Mouse (Mus musculus) ES-E14 (cell line): Measurements from ENCODE around the gene Ppm1d. TPM values are rescaled to one million over a fixed set of nuclear protein-coding genes. Genes with fewer than 3 reads are reported as not detected.
A peak's percentile ranks its signal among the peaks of the same experiment; 100 is the strongest.

Experiments used
- DNase-seq: peaks from one replicate; pipeline ENCODE4 v3.0.0-alpha.2; 2013; ENCODE audit warnings: low read depth, low spot score
- H3K27ac ChIP-seq: 2 replicates; pipeline ENCODE4 v1.5.1; 2012; ENCODE audit warnings: low read depth, mild to moderate bottlenecking, low read length, moderate library complexity, mixed read lengths; ENCODE audit not compliant: poor library complexity, insufficient read depth, severe bottlenecking
- H3K36me3 ChIP-seq: 2 replicates; pipeline ENCODE4 v1.6.1; 2012; ENCODE audit warnings: mild to moderate bottlenecking, low read length, moderate library complexity, mixed read lengths; ENCODE audit not compliant: control insufficient read depth, poor library complexity, insufficient read depth, severe bottlenecking
- H3K4me1 ChIP-seq, 2 experiments: fragments of 150-350 bp in 1 of 2; sonication (generic) in 1 of 2; 2 replicates each; pipeline ENCODE4 v1.6.1; 2012; ENCODE audit warnings: low read length in 2 of 2, mild to moderate bottlenecking in 1 of 2, mixed read lengths in 1 of 2; ENCODE audit not compliant: control insufficient read depth in 2 of 2, insufficient read depth in 2 of 2, poor library complexity in 1 of 2
- H3K4me3 ChIP-seq, 2 experiments: fragments of 150-350 bp in 1 of 2; sonication (generic) in 1 of 2; 2 replicates each; pipeline ENCODE4 v1.5.1; 2012; ENCODE audit warnings: low read length in 2 of 2, low read depth in 1 of 2, mild to moderate bottlenecking in 1 of 2, mixed read lengths in 1 of 2; ENCODE audit not compliant: insufficient read depth in 1 of 2, poor library complexity in 1 of 2, severe bottlenecking in 1 of 2
- H3K9ac ChIP-seq: 2 replicates; pipeline ENCODE4 v1.6.1; 2012; ENCODE audit warnings: low read depth, mild to moderate bottlenecking, low read length, mixed read lengths; ENCODE audit not compliant: poor library complexity, insufficient read depth, severe bottlenecking
- H3K9me3 ChIP-seq: fragments of 150-350 bp; sonication (generic); 2 replicates; pipeline ENCODE4 v1.6.1; 2012; ENCODE audit warnings: low read depth, mild to moderate bottlenecking, low read length; ENCODE audit not compliant: control insufficient read depth, insufficient read depth
- CHD2 ChIP-seq: IDR thresholded peaks from 2 replicates; pipeline ENCODE4 v1.6.1; 2014; ENCODE audit warnings: mild to moderate bottlenecking, low read depth, low read length, inconsistent platforms
- HCFC1 ChIP-seq: IDR thresholded peaks from 2 replicates; pipeline ENCODE4 v1.6.1; 2012; ENCODE audit warnings: low read length, inconsistent platforms, borderline replicate concordance; ENCODE audit not compliant: insufficient read depth
- MAFK ChIP-seq: IDR thresholded peaks from 2 replicates; pipeline ENCODE4 v1.6.1; 2014; ENCODE audit warnings: mild to moderate bottlenecking, low read depth, low read length, inconsistent platforms; ENCODE audit not compliant: insufficient read depth
- ZC3H11A ChIP-seq: IDR thresholded peaks from 2 replicates; pipeline ENCODE4 v1.6.1; 2012; ENCODE audit warnings: low read depth, mild to moderate bottlenecking, inconsistent platforms, low read length, borderline replicate concordance
- ZNF384 ChIP-seq: IDR thresholded peaks from 2 replicates; pipeline ENCODE4 v1.6.1; 2012; ENCODE audit warnings: low read depth, low read length, inconsistent platforms
- in situ Hi-C, 2 experiments: fragments of 600-800 bp; cut with MboI; formaldehyde crosslinking; loops; one replicate each; pipeline ENCODE4 v1.15.1; 2025; ENCODE audit warnings: low sequenced_read_pairs in 2 of 2, inconsistent platforms in 1 of 2; ENCODE audit not compliant: unreplicated experiment in 2 of 2
- total RNA-seq: library from RNA; depleted of rRNA; stranded (reverse); fragments of 300-350 nt; gene quantifications from 2 replicates; pipeline ENCODE4 v1.2.3, GENCODE M21; 2012

Gene Ppm1d
- total RNA-seq, 1 experiment, result 18.2 TPM

DNA sequence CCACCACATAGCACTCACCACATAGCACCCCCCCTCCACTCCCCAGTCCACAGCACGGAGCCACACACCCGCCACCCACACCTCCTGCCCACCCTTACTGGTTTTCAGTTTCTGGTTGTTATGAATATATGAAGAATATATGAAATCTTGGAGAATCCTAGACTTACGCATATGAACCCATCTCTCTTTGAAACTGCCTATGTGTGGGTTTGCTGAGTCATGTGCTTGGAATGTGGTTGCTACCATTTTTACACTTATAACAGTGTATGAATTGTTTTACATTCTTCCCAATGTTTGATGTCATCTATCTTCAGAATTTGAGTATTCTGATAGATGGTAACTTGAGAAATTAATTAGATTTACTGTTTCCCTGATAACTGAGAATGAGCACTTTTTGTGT is 68.0 kb downstream of the Ppm1d start:
- no peaks in the 10 kb centered on the region for H3K4me1 ChIP-seq

GRCm38 (mm10) chr11:85380046-85380445 is 69.0 kb downstream of the Ppm1d start:
- in situ Hi-C loops, result loop anchor here in 1 of 2 experiments (10.0 kb wide), 1 partner anchor 445 kb away; no protein-coding TSS in a partner anchor
- no peak for DNase-seq
- TF ChIP-seq ZNF384 (no peak), CHD2 (no peak), ZC3H11A (no peak), HCFC1 (no peak), MAFK (no peak)
- no peaks in the 10 kb centered on the region for H3K9me3 ChIP-seq
- no peak overlapping the region for H3K4me3 ChIP-seq
- H3K4me1 ChIP-seq, result no peaks in the 10 kb centered on the region
- peaks cover 2% of the 10 kb centered on the region; the same call in 1 of the 2 replicates for H3K36me3 ChIP-seq
- no peak overlapping the region for H3K27ac ChIP-seq
- H3K9ac ChIP-seq, result no peak overlapping the region

More for the DNA sequence above, 68.0 kb downstream of the Ppm1d start:
- H3K9me3 ChIP-seq, result no peaks in the 10 kb centered on the region
- H3K9ac ChIP-seq, result no peak overlapping the region
- H3K4me3 ChIP-seq, result no peak overlapping the region
- DNase-seq, result no peak
- no peak overlapping the region for H3K27ac ChIP-seq
- TF ChIP-seq ZC3H11A, result no peak
- no peak for TF ChIP-seq CHD2
- no peak for TF ChIP-seq MAFK
- TF ChIP-seq ZNF384, result no peak
- no peak for TF ChIP-seq HCFC1
- in situ Hi-C loops, result no loop called here
- H3K36me3 ChIP-seq, result peaks cover 2% of the 10 kb centered on the region; the same call in 1 of the 2 replicates

DNA sequence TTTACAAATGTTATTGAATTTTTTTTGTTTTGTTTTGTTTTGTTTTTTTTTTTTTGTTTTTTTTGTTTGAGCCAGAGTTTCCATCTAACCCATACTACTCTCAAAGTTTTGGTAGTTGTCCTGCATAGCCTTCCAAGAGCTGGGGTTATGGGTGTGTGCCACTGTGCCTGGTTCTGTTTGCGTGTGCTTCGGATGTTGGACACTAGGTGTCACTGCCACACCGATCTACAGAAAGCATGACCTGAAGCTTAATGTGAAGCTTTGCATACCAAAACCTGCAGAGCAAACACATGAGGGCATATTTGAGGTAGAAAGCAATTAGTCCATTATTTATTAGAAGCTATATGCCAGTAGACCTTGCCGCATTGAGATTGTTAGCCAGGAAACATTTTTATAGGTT is 71.0 kb downstream of the Ppm1d start:
- Histone ChIP-seq H3K9ac (no peak overlapping the region), H3K27ac (no peak overlapping the region), H3K36me3 (peaks cover 2% of the 10 kb centered on the region; the same call in 1 of the 2 replicates), H3K4me1 (no peaks in the 10 kb centered on the region), H3K9me3 (no peaks in the 10 kb centered on the region), H3K4me3 (no peak overlapping the region)
- in situ Hi-C loops, result loop anchor here in 1 of 2 experiments (10.0 kb wide), 1 partner anchor 443 kb away; no protein-coding TSS in a partner anchor
- TF ChIP-seq ZNF384 (no peak), ZC3H11A (peak; percentile 60; the same call in 1 of the 2 replicates), MAFK (no peak), CHD2 (no peak), HCFC1 (no peak)
- peak; percentile 54 for DNase-seq

- no peak for TF ChIP-seq HCFC1
- no peak for TF ChIP-seq ZC3H11A
- TF ChIP-seq CHD2, result no peak
- Histone ChIP-seq H3K4me1 (no peaks in the 10 kb centered on the region), H3K9ac (no peak overlapping the region), H3K27ac (no peak overlapping the region), H3K36me3 (no peaks in the 10 kb centered on the region), H3K9me3 (no peaks in the 10 kb centered on the region), H3K4me3 (no peak overlapping the region)
- in situ Hi-C loops, result loop anchor here in 1 of 2 experiments (10.0 kb wide), 1 partner anchor 441 kb away; no protein-coding TSS in a partner anchor
- DNase-seq, result no peak
These were observed 73.2 kb downstream of the Ppm1d start for GRCm38 (mm10) chr11:85383975-85384821.
